Mouse (Mus musculus): Measurements from ENCODE around the gene Snx14.
"Not testable (repeated sequence)": the region's sequence is repeated elsewhere in the genome, so short reads cannot be mapped to it uniquely, and the experiment has no call there.

DNA sequence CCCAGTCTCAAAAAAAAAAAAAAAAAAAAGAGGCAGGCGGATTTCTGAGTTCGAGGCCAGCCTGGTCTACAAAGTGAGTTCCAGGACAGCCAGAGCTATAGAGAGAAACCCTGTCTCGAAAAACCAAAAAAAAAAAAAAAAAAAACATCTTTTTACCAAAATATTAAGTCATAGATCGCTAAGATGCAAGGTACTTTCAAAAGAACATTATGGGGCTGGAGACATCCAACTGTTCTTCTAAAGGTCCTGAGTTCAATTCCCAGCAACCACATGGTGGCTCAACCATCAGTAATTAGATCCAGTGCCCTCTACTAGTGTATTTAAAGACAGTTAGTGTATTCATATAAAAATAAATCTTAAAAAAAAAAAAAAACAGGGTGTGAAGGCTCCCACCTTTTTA lies 22.3 kb upstream of the Snx14 start:
- not testable (repeated sequence) for TF ChIP-seq CTCF (conservative IDR thresholded peaks at IDR 0.05; ENCODE audit: low read length); POU5F1 (IDR thresholded peaks at IDR 0.05; ENCODE audit: borderline replicate concordance, low read length)

Measured in E14TG2a.4 (cell line).